Mouse (Mus musculus) kidney, postnatal 14 days (tissue): ENCODE measurements around the gene Olfr310.

Experiments
- DNase-seq: peaks from one replicate; pipeline ENCODE4 v3.0.0; 2022; ENCODE audit warnings: mixed read lengths

Gene Olfr310

DNA sequence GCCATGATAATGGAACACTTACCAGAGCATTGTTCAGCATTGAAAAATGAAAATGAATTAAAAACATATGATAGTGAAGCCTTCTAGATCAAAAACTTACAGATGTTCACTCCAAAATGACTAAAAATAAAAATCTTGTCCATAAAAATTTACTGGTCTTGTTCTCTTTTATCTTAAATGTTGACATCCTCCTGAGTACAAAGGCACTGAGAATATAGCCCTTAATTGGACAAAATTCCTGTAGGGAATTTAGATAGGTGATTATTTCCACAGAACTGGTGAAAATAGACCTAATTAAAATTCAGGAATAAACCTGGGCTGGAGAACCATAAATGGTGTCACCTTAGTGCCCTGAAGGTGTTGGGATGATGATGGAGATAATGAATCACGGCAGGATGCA is at the start of gene Olfr310:
Gene Olfr310 (minus strand): TSS at position 101 of the 400 bp plus-strand sequence.
- no peak for DNase-seq

DNA sequence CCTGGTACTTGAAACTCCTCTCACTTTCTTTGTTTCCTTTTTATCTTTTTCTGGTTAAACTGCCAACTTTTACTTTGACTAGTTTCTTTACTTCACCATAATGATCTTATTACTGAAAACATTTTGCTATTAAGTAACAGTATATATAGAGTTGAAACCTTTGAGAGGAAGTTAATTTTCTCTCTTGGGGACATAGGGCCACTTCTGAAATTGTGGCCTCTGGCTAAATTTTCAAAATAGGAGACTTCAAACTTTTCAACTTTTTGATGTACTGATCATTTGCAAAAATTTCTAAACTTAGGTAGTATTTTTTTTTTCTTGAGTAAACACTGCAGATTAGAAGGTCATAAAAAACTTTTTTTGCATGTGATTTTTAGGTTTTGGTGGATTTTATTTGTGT is 48.6 kb upstream of the Olfr310 start, which contains the start of gene Olfr308:
Gene Olfr308 (minus strand): TSS at position 101 of the 400 bp plus-strand sequence.
- DNase-seq = no peak

- no peak for DNase-seq
Measured at GRCm38 (mm10) chr7:86321323-86321722, 44.4 kb upstream of the Olfr310 start.

- no peak for DNase-seq
Measured at GRCm38 (mm10) chr7:86313608-86314007, 36.6 kb upstream of the Olfr310 start, which contains the start of gene Olfr309. Olfr309 (minus strand) TSS chr7:86313708.

- no peak for DNase-seq
Measured at GRCm38 (mm10) chr7:86246208-86246607, 30.8 kb downstream of the Olfr310 start, which contains the start of gene Vmn2r76. Vmn2r76 (minus strand) TSS chr7:86246308.
